Mouse (Mus musculus): ENCODE results near the gene Gm47995.
"Not testable (repeated sequence)": the region's sequence is repeated elsewhere in the genome, so short reads cannot be mapped to it uniquely, and the experiment has no call there.

Gm47995 gene

DNA sequence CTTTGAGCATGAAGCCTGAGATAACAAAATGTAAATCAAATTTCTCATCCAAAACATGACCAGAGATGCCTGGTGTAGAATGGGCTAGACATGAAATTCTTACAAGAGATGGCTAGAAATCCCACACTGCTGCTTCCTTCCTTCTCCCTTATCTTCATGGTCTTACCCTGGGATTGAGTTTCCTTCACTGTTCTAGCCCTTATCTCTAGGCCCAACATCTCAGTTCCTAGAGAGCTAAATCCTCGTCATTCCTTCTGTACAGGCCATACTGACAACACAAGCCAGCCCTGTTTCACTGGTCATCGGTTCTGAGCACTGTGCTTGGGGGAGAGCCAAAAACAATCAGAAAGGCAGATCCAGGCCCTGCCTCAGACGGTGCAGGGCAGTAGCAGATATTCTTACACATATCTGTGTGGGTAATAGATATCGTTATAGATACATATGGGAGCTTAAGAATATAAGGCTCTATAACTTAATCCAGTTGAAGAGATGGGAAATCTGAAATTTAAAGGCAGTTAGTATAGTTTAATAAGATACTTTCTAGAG lies 11.3 kb upstream of the Gm47995 start:
- in situ Hi-C loops (cut with MboI, MseI), result not testable (repeated sequence)

DNA sequence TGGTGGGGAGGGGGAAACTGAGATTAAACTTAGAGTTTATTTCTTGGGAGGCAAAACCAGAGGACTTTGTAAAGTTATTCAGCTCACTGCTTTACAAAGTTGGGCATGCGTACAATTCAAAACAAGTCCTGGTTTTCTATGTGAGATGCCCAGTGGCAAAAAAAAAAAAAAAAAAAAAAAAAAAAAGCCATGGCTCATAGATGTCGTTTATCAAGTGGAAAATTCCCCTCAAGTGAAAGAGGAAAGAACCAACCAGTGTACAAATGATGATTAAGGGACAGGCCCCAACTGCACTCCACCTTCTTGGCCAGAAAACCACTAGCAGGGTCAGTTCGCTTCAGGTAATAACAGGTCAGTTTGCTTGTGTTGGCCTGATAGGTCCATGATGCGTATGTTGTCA lies 9.8 kb upstream of the Gm47995 start:
- in situ Hi-C loops (cut with MboI, MseI), result no loop called here

DNA sequence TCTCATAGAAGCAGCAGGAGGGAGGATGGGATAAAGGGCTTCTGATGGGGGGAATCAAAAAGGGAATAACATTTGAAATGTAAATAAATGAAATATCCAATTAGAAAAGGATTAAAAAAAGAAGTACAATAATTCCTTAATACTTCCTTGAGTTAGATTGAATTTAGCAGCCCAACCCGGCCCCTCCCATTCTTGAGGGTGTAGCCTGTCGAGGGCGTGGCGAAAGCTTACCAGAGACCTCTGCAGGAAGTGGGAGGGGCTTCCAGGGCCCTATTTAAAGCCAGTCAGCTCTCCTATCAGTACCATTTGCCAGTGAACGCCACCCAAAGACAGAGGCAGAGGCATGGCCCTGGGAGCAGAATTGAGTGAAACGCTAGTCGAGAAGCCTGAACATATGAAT lies 6.2 kb upstream of the Gm47995 start, which contains the start of gene Gm8947:
TSS of gene Gm8947 (plus strand) at position 302 of the 400 bp plus-strand sequence.
- in situ Hi-C loops (cut with MboI, MseI), result not testable (repeated sequence)

DNA sequence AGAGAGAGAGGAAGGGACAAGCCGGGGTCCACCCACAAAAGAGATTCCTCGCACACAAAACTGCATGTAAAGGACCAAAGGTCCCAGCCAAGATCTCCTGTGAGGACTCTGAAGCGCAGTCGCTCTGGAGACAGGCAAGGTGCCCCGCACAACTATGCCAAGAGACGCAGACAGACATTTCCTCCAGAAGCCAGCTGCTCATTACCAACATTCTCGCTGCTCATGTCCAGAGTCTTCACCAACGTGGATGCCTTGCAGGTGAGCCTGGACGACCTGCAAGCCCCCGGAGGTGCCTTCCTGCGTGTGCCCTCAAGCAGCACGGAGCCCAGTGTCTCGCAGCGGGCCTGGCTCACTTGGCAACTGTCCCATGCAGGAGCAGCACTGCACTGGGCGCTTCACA lies 5.5 kb upstream of the Gm47995 start:
- in situ Hi-C loops (cut with MboI, MseI), result not testable (repeated sequence)

DNA sequence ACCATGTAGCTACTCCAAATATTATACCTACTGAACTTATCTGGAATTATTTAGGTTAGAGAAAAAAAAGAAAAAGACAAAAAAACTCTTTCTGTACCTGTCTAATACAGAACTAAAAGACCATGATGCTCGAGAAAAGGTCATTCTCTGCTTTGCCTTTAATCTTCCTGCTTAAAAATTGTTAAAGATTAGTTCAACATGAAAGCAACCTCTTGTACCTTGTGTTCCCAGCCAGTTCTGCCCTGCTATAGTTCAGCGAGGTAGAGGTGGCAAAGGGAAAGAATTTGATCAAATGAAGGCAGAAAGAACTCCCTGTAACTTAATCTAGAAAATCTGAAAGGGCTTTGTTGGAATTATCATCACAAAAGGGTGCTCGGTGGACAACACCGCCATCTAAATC lies 2.3 kb upstream of the Gm47995 start:
- in situ Hi-C loops (cut with MboI, MseI), result not testable (repeated sequence)

DNA sequence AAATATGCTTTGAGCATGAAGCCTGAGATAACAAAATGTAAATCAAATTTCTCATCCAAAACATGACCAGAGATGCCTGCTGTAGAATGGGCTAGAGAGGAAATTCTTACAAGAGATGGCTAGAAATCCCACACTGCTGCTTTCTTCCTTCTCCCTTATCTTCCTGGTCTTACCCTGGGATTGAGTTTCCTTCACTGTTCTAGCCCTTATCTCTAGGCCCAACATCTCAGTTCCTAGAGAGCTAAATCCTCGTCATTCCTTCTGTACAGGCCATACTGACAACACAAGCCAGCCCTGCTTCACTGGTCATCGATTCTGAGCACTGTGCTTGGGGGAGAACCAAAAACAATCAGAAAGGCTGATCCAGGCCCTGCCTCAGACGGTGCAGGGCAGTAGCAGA lies 1.6 kb upstream of the Gm47995 start:
- in situ Hi-C loops (cut with MboI, MseI), result not testable (repeated sequence)

DNA sequence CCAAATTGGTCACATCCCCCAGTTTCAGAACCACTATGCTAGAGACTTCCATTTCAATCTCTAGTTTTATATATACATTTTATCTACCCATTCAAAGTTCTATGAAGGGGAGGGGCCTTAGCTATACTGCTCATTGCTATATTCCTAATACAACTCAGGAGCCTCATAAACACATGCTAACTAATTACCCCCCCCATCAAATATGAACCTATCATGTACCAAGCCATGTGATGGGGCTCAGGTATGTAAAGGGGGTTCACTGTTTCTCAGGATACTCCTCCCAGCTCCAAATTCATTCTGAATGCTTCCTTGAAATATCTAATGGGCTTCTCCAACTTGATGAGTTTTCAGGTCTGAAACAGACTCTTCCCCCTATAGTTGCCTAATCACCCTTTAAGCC lies 2.4 kb downstream of the Gm47995 start:
- in situ Hi-C loops (cut with MboI, MseI), result not testable (repeated sequence)

DNA sequence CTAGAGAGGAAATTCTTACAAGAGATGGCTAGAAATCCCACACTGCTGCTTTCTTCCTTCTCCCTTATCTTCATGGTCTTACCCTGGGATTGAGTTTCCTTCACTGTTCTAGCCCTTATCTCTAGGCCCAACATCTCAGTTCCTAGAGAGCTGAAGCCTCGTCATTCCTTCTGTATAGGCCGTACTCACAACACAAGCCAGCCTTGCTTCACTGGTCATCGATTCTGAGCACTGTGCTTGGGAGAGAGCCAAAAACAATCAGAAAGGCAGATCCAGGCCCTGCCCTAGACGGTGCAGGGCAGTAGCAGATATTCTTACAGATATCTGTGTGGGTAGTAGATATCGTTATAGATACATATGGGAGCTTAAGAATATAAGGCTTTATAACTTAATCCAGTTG lies 4.5 kb downstream of the Gm47995 start:
- in situ Hi-C loops (cut with MboI, MseI), result not testable (repeated sequence)

DNA sequence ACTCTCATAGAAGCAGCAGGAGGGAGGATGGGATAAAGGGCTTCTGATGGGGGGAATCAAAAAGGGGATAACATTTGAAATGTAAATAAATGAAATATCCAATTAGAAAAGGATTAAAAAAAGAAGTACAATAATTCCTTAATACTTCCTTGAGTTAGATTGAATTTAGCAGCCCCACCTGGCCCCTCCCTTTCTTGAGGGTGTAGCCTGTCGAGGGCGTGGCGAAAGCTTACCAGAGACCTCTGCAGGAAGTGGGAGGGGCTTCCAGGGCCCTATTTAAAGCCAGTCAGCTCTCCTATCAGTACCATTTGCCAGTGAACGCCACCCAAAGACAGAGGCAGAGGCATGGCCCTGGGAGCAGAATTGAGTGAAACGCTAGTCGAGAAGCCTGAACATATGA lies 5.6 kb downstream of the Gm47995 start, which contains the start of gene 3110040M04Rik:
TSS of gene 3110040M04Rik (plus strand) at position 304 of the 400 bp plus-strand sequence.
- in situ Hi-C loops (cut with MboI, MseI), result not testable (repeated sequence)

DNA sequence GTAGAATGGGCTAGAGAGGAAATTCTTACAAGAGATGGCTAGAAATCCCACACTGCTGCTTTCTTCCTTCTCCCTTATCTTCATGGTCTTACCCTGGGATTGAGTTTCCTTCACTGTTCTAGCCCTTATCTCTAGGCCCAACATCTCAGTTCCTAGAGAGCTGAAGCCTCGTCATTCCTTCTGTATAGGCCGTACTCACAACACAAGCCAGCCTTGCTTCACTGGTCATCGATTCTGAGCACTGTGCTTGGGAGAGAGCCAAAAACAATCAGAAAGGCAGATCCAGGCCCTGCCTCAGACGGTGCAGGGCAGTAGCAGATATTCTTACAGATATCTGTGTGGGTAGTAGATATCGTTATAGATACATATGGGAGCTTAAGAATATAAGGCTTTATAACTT lies 10.2 kb downstream of the Gm47995 start:
- in situ Hi-C loops (cut with MboI, MseI), result not testable (repeated sequence)

DNA sequence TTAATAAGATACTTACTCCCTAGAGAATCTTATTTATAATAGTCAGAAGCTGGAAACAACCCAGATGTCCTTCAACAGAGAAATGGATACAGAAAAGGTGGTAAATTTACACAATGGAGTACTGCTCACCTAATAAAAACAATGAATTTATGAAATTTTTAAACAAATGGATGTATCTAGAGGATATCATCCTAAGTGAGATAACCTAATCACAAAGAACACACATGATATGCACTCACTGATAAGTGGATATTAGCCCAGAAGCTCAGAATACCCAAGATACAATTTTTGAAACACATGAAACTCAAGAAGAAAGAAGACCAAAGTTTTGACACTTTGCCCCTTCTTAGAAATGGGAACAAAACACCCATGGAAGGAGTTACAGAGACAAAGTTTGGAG lies 10.7 kb downstream of the Gm47995 start:
- in situ Hi-C loops (cut with MboI, MseI), result not testable (repeated sequence)

DNA sequence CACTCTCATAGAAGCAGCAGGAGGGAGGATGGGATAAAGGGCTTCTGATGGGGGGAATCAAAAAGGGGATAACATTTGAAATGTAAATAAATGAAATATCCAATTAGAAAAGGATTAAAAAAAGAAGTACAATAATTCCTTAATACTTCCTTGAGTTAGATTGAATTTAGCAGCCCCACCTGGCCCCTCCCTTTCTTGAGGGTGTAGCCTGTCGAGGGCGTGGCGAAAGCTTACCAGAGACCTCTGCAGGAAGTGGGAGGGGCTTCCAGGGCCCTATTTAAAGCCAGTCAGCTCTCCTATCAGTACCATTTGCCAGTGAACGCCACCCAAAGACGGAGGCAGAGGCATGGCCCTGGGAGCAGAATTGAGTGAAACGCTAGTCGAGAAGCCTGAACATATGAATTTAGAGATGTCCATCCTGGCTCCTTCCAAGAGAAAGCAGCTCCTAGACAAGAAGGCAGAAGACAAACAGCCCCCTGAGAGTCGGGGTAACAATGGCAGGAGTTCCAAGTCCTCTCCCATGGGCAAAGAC lies 11.6 kb downstream of the Gm47995 start, which contains the start of gene Gm47996:
TSS of gene Gm47996 (plus strand) at position 308 of the 532 bp plus-strand sequence.
- in situ Hi-C loops (cut with MboI, MseI), result not testable (repeated sequence)

DNA sequence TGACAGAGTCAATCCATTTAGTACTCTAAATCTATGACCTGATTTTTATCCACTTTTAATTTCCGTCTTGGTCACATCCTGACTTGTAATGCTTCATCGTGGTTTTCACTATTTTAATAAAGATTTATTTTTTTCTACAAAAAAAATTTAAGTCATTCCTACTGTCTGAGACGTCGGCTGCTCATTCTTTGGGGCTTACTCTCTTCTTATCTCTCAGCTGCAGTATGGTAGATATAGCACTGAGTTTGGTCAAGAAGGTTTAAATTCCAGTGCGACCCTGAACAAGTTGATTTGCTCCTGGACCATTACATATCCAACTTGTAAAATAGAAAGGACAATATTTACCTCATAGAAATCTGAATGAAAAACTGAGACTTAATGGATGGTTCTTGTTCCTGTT lies 13.4 kb downstream of the Gm47995 start:
- in situ Hi-C loops (cut with MboI, MseI), result not testable (repeated sequence)

DNA sequence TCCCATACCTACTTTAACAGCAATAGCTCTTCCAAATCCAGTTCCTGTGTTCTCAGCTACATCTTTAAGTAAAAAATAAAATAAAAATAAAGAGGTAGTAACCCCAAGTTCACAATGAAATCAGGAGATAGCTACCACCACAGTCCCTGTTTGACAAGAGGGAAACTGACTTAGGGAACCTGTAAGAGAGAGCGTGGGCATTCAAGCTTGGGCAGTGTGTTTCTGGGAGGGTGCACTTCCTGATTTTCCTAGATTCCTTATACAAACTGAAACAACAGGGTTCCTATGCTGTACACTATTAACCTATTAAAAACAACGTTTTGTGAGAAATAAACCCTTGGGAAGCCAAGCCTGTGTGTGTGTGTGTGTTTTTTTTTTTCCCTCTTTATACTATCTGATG lies 16.6 kb downstream of the Gm47995 start:
- in situ Hi-C loops (cut with MboI, MseI), result no loop called here

DNA sequence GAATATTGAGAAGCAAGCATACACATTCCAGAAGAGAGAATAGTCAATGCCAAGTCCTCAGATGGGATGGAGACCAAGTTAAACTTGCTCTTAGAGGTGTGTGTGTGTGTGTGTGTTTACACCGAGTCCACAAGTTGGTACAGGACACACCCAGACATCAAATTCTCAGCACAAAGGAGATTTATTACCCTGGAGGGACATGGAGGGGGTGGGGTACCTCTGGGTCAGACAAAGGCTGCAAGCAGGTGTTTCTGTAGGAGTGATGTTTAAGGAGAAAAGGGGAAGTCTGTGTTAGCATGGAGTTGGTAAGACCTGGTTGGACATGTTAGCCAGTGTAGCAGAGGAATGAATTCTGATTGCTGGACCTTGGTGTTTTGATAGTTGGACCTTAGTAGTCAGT lies 17.7 kb downstream of the Gm47995 start:
- in situ Hi-C loops (cut with MboI, MseI), result no loop called here

DNA sequence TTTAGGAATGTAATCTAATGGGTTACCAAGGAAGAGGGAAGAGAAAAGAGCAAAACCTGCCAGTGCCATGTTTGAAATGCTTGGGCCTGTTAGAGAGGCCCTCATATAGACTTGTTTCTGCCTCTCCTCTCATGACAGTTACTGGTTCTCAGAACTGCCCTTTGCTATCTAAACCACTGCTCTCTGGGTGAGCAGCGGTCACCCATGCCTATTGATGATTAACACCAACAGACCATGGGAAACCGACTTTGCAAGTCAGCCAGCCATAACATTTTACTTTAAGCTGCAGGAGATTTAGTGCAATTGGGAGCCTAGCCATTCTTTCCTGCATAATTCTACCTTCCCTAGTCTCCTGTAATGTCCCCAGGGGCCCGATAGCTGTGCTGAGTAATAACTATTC lies 18.2 kb downstream of the Gm47995 start:
- in situ Hi-C loops (cut with MboI, MseI), result no loop called here

DNA sequence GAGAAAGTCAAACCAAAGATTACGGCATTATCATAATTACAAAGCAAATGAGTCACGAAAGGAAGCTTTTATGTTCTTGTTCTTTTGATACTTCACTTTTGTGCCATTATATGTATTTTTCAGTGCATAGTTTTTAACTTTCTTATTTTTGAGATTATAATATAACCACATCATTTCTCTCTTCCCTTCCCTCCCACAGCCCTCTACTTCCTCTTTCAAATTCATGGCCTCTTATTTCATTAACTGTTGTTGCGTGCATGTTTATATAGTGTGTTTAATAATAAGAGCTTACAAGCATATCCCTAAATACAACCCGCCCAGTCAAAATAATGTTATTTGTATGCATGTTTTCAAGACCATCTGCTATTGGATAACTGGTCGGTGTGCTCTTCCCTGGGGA lies 20.8 kb downstream of the Gm47995 start:
- in situ Hi-C loops (cut with MboI, MseI), result no loop called here

DNA sequence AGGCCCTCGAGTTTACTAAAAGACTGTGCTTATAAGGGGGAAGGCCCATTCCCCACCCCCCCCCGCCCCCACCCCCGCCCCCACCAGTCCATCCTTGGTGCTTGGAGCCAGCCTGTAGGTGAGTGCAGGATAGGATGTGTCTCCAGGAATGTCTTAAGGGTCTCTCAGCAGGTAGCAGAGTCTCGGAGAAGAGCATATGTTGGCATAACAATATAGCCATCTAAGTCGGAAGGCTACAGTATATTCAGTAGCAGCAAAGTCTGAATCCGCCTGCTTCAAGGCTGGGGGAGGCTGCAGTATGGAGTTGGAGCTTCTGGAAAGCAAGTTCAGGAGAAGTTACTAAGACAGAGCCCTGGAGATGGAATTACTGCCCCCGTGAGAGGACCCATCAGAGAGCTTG lies 21.9 kb downstream of the Gm47995 start:
- in situ Hi-C loops (cut with MboI, MseI), result no loop called here

DNA sequence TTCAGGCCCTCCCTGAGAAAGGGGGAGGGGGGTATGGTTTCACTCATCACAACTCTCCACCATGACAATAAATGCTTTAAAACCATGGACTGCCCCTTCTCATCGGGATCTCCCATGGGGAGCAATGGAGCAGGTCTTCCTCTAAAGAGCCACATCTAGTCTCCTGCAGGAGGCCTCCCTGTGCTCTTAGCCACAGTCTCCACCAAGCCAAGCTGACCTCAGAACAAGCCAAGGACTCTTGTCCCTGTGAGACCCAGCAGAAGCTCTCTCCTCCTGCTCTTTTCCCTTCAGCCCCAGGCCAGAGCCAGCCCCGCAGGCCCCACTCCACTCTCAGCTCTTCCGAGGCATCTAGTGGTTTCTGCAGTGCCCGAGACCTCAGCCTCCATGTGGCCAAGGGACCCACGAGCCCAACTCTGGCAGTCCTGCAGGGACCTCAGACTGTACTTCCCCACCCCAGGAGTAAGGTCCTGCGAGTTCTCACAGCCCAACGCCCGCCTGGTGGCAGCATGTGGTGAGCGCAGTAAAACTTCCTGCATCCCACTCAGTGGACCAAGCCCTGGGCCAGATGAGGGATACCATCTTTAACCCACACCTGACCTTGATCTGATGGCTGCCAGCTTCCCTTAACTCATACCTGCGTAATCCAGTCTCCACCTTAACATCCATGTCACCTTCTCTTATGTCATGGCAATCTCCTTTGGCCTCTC lies 24.5 kb downstream of the Gm47995 start:
- in situ Hi-C loops (cut with MboI, MseI), result no loop called here

DNA sequence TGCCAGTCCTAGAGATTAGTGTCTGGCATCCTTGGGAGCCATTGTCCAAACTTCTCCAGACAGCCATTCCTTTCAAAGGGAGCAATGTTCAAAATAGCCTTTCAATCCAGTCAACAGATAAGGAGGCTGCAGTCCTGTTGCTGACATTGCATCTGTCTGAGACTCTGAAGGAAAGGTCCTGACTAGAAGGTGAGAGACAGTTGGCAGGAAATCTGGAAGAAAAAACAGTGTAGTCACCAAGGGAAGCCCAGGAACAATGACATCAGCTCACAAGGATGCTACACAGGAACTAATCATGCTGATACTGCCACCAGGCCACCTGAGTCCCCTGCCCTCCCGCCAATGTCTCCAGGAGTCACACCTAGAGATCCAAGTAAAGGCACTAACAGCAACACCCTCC lies 25.1 kb downstream of the Gm47995 start:
- in situ Hi-C loops (cut with MboI, MseI), result no loop called here

DNA sequence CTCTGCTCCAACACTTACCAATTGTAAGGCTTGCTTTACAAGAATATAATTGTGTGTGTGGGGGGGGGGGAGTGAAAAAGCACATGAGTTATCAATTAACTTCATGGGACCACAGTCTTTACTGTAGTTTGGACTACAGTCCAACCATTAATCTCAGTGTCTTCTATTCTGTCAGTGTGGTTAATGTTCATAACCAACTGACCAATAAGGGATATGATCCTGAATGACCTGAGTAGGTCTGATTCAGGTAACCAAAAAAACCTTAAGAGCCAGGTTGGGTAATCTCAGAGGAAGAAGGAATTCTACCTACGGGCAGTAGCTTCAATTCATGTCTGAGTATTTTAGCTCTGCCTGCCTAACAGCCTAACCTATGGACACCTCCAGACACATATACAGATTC lies 26.3 kb downstream of the Gm47995 start:
- in situ Hi-C loops (cut with MboI, MseI), result no loop called here

DNA sequence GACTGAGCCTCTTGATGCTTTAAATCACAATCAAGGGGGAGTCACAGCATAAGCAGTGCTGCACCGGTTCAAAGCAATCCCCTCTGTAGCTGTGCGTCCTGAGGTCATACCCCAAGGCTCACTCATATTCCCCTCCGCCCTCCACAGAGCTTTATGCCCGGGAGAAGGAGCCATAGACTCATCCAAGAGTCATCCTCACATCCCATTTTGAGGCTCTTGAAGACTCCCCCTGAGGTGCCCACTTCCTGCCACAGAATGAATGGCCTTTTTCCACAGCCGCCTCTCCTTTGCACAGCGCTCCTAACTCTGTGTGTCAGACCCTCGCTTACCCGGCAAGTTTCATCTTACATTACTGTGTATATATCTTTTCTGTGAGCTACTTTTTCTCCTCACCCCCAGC lies 29.3 kb downstream of the Gm47995 start:
- in situ Hi-C loops (cut with MboI, MseI), result no loop called here

DNA sequence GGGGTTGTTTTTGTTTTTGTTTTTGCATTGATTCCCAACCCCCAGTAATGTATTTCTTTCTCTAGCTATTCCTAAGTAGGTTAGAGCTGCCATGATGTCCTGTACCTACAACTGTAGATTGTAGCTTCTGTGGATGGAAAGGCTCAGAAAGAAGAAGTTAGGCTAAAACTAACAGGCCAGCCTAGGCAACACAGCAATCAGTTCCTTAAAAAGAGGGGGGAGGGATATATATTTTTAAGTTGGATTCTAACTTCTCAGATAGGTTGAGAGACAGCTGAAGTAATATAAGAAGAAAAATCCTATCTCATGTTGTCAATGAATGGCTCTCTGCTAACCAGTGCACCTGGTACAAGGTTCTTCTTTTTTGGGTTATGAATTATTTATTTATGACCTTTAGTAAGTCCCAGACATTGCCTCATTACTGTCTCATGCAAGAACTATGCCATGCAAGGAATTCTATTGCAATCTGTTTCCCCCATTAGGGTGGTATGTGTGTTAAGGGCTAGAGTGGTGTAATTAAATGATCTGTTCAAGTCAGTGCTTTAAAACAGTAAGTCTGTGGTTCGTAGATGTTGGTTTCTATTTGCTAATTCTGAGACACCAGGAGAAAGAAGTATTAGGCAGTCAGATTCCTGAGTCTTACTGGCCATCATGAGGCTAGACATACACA lies 30.2 kb downstream of the Gm47995 start:
- in situ Hi-C loops (cut with MboI, MseI), result no loop called here

All from T-helper 2 cell (primary cell).